Mouse (Mus musculus): ENCODE results near the gene 4931422A03Rik.

Gene 4931422A03Rik

DNA sequence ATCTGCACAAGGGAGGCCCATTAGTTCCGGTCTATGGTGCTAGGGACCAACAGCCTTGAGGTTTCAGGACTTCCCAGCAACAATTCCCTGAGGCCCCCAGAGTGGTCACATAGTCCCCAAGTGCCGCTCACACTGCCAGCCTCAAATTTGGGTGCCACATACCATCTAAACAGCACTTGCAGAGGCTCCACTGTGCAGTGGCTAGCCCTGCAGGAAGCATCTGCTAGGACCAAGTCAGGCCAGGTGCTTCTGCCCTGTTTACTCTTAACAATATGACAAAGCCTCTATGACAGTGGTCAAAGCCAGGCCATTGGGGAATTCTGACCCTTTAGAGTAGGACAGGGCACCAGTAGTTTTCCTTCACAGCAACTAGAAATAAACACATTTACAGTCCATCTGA lies 91.5 kb downstream of the 4931422A03Rik start:
- no peak for DNase-seq (ENCODE audit: low spot score)

DNA sequence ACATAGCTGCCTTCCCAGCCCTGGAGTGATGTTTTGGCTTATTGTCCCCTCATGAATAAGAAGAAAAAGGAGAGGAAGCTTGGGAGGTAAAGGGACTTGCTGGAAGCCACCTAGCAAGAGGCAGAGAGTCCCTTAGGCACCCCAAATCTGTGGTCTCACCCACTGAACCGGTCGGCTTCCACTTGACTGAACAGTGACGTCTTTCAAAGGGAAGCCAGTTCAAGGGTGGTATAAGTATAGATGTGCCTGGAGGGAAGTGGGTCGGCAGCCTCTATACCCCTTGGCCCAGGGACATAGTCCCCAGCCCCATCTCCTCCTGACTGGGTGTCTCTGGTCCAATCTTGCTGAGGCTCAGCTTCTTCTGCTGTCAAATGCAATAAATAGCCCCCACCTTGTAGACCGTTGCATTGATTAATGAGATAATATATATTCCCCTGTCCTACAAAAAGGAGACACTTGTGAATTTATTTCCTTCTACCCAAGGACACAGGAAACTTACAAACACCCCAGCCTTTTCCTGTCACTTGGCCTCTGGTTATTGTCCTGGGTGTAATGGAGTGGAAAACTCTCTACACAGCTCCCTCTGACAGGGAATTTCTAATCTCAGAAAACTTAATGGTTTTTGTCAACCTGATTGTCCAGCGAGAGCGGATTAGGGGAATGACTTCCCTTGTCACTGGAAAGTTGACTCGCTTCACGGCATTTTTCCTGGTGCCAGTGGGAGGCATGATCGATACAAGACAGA lies 92.3 kb downstream of the 4931422A03Rik start:
- DNase-seq (ENCODE audit: low spot score): peak; percentile 24

DNA sequence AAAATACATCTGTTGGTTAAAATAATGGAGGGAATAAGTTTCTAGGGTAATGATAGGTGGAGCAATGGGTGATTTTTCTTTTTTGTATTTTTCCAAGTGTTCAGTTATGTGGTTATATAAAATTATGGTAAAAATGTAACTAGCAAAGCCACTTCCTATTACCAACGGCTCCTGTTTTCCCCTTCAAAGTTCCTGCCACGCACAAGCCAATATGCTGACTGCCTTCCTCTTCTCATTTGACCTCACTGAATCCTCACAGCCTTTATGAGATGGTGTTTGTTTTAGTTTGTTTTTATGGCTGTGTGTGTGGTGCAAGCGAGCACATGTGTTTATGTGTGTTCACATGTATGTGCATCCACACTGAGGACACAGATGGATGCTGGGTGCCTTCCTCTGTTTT lies 93.5 kb downstream of the 4931422A03Rik start:
- no peak for DNase-seq (ENCODE audit: low spot score)

DNA sequence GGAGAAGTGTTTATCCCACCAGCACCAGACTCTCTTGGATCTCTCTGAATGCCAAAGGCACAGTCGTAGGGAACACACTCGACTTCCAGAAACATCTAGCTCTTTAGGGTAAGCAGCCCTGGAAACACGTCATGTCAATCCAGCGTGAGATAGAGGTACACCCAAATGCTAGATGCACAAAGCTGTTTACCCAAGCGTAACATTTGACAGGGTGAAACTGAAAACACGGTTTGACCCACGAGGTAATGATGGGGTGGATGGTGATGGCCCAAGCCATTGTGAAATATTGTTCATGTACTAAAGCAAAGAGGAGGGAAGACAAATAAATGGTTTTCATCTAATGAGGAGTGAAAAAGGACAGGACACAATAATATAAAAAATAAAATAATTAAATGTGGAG lies 93.9 kb downstream of the 4931422A03Rik start:
- DNase-seq (ENCODE audit: low spot score): no peak

DNA sequence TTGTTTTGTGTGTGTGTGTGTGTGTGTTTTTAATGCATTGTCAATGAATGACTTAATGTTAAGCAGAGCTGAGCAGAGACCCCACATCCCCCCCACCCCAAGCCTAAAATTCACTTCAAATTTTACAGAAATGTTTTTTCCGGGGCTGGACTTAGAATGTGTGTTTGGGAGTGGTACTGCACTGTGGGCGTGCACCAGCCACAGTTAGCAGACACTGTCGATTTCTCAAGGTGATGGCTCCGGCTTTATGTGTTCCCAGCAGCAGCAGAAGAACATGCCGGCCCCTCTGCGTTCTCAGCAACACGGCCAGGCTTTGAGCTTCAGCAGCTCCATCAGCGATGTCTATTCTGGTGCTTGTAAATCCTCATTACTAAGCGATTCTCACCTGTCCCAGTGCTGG lies 95.7 kb downstream of the 4931422A03Rik start:
- DNase-seq (ENCODE audit: low spot score): no peak

DNA sequence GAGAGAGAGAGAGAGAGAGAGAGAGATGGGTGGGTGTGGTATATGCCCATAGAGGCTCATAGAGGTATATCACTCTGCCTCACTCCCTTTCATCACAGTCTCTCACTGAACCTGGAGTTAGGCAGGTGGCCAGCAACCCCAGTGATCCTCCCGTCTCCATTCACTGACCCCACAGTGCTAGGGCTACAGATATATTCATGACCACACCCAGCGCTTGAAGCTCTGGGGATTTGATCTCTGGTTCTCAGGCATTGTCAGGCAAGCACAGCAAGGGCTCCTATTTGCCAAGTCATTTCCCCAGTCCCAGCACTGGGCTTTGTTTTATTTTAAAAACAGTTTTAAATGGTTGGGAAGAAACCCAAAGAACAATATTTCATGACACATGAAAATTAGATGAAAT lies 96.1 kb downstream of the 4931422A03Rik start:
- peak; percentile 18 for DNase-seq (ENCODE audit: low spot score)

DNA sequence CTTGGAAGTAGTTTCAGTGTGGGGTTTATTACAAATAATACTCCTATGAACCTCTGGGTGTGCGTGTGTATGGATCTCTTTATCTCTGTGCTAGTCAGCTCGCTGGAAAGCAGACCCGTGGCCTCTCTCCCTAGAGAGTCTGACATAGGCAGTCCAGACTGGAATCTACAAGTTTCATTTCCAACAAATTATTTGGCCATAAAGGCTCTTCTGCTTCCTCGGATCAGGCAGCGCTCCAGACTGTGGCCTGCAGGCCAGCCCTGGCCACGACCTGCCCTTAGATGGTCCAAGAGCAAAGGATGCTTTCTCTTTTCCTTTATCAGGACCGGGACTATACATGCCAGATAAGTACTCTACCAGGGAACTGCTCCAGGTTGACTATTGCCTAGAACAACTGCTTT lies 96.7 kb downstream of the 4931422A03Rik start:
- DNase-seq (ENCODE audit: low spot score): peak; percentile 32

DNA sequence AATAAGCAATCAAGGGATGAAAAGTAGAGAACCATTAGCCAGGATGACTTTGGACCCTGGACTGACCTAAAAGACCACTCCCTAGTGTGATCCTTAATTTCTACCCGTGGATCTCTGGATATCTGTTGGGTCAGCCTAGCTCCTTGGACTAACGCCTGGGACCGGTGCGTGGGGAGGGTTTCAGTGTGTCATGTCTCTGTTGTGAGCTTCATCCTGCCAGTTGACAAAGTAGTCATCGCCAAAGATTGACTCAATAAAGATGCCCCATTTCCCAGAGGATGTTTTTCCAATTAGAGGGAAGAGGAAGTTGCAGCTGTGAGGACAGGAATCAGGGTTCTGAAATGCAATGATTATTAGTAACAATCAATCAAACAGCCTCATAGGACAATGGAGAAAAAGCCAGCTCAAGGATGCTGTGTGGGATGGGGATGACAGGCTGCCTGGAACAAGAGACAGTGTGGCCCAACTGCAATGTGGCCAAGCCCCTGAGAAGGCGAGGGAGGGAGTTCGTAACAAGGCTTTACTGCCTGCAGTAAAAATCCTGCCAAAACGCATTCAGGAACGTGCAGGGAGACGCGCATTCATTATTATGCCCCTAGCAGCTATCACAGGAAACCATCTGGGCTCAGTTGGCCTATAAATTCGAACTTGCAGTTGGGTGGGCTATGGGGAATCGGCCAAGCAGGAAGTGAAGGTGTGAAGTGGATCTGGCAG lies 97.7 kb downstream of the 4931422A03Rik start:
- DNase-seq (ENCODE audit: low spot score): no peak

DNA sequence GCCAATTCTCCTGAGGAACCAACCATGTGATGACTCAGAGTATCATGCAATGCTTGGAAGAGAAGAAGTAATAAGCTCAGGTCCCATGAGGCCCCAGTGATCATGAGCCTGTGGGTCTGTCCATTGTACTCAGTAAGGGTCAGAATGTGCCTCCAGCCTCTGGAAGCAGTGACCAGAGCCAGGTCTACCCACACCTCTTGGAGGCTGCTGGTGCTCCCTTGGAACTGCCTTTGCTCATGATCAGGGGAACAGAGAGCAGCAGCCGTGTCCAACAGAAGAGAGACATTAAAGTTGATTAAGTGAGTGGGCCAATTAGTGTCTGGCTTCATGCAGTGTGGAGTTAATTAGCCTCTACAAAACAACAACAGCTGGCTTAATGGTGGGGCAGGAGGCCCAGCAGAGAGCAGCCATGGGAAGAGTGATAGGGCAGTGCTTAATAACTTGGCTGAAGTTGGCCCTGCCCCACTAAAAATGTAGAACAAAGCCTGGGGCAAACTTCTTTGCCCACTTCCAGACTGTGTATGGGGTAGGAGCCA lies 100.5 kb downstream of the 4931422A03Rik start:
- peak; percentile 64 for DNase-seq (ENCODE audit: low spot score)

DNA sequence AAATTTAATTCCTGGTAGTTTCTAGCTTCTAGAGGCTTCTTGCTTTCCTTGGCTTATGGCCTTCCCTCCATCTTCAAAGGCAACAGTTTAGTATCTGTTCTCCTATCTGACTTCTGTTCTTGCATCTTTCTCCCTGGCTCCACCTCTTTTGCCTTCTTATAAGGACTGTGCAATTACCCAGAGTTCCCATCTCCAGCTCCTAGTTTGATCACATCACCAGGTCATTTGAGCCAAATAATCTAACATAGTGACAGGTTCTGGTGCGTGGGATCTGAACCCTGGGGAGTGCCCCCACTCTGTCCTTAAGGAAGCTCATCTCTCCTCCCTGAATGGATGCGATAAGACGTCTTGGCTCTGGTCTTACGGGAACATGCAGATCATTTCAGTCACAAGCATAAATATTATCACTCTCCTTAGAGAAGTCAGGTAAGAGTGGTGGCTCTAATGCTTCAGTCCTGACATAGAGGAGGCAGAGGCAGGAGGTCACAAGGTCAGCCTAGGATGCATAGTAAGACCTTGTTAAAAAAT lies 101.5 kb downstream of the 4931422A03Rik start:
- DNase-seq (ENCODE audit: low spot score): no peak

DNA sequence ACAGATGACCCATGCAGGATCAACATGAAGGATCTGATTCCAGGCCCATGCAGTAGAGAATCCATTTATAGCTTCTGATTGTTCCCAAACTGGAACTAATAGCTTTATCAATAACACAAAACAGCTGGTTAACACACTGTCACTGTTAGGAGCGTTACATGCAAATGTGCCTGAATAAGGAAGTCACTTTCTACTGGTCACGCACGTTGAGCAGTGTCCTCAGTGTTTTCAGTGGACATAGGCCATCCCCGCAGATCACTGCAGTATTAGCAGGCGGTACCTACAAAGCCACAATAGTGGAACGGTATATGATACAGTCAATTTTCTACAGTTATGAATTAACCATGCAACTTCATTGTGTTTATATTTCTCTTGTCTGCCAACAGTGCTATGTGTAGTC lies 108.7 kb downstream of the 4931422A03Rik start:
- DNase-seq (ENCODE audit: low spot score): no peak

DNA sequence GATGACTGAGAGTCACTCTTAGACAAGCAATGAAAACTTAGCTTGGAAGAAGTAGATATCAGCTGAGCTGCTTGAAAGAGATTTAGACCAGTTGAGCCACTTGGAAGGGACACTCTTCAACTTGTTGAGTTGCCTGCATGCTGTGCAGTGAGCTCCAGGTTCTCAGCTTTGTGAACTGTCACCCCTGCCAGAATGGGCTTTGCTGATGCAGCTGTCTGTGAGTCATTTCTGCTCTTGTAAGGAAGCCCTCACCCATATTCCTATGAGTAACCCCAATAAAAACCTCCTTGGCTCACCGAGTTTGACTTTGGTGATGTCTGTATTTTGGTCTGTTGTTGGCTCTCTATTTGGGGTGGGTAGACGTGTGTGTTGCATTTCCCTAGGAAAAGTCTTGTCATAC lies 109.8 kb downstream of the 4931422A03Rik start:
- no peak for DNase-seq (ENCODE audit: low spot score)

DNA sequence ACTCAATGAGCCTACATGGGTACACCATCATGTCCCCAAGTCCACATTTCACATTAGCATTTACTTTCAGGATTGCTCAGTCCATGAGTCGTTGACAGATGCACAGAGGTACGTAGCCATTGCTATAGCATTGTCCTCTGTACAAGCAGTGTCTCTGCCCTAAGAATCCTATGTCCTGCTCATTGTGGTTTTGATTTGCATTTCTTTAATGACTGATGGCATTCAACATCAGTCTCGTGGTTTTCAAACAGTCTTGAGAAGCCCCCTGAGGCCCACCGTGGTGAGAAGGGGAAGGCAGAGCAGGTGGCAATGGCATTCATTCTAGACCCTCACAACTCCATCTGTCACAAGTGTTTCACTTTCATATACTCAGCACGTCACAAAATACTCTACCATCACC lies 110.8 kb downstream of the 4931422A03Rik start:
- DNase-seq (ENCODE audit: low spot score): no peak
